9 mouse cellular contexts compared by ENCODE assay signal in the genomic region with DNA sequence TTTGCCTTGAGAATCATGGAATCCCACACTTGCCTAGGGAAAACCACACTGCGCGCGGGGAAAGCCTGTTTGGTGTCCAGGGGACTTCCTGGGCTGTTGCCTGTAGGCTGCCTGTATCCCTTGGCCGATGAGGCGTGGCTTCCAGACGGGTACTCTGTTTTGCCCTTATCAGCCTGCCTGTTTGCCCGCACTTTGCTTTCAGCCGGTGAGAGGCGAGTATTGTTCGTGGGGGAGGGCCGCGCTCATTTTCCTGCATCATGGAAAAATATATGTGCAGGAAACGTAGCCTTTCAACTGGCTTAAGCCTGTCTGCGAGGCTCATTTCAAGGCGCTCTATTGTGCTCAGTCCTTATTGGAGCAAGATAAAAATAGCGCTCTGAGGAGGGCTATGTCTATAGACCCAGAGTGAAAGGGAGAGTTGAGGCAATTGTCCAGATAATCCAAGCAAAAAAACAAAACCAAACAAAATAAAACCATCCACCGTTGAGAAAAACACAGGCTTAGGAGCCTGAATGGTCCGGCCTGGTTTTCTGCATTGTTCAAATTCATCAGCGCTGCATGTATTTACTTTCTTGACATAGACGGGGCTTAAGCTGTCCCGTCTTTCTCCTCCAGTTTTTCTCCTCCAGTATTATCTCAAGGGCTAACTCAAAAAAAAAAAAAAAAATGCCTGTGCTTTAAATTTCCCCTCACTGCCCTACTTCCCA.
DNase-seq lines count a peak whose midpoint lies in the region; ATAC-seq and TF ChIP-seq lines count a peak whose summit lies in the region.
"Had no signal": no experiment of that assay in that cellular context is flagged by ENCODE, and none has a peak within 500 bp of the region (broad histone marks: within the 10 kb centered on the region; RNA-seq: fewer than 3 reads in every experiment).

No protein-coding gene starts in this region.

- no peak overlapping the region for H3K9ac ChIP-seq in hindbrain, postnatal 0 days (replicated peaks; ENCODE audit: low read length)
- no peak overlapping the region for H3K9ac ChIP-seq in lung, embryonic 15.5 days

- ATAC-seq in hindbrain, postnatal 0 days = 0 out of 2 replicates have a peak, but pooled peaks have one; percentile 21
- ATAC-seq in lung, embryonic 15.5 days (ENCODE audit: borderline replicate concordance, extremely low read depth, low FRiP score, low TSS enrichment) = no peak; the same call in 1 of the 2 replicates

- peak overlapping the region; percentile 47 for H3K4me3 ChIP-seq in testis, adult 2 months (ENCODE audit: control insufficient read depth, low read depth, low read length)
- H3K4me3 ChIP-seq in hindbrain, postnatal 0 days (ENCODE audit: low read length) = 0 out of 2 replicates have a peak overlapping the region, but pooled peaks have one; percentile 1
- no peak overlapping the region for H3K4me3 ChIP-seq in lung, embryonic 15.5 days
- H3K4me3 ChIP-seq in limb, embryonic 10.5 days = no peak overlapping the region
- H3K4me3 ChIP-seq: erythroblast, embryonic 14.5 days had no signal

- no peak for TF ChIP-seq POLR2A in testis, adult 2 months (IDR thresholded peaks at IDR 0.05; ENCODE audit: control insufficient read depth, low read depth, low read length)

- no peaks in the 10 kb centered on the region for H3K36me3 ChIP-seq in testis, adult 2 months (ENCODE audit: control insufficient read depth, insufficient read depth, low read length)
- no peaks in the 10 kb centered on the region for H3K36me3 ChIP-seq in hindbrain, postnatal 0 days (ENCODE audit: insufficient read depth, low read length)
- H3K36me3 ChIP-seq in lung, embryonic 15.5 days = no peaks in the 10 kb centered on the region
- H3K36me3 ChIP-seq in limb, embryonic 10.5 days = no peaks in the 10 kb centered on the region

- H3K4me1 ChIP-seq in testis, adult 2 months (ENCODE audit: control insufficient read depth, insufficient read depth, low read length) = no peaks in the 10 kb centered on the region
- no peaks in the 10 kb centered on the region for H3K4me1 ChIP-seq in hindbrain, postnatal 0 days (ENCODE audit: insufficient read depth, low read length)
- no peaks in the 10 kb centered on the region for H3K4me1 ChIP-seq in lung, embryonic 15.5 days
- no peaks in the 10 kb centered on the region; the same call in 1 of the 2 replicates for H3K4me1 ChIP-seq in limb, embryonic 10.5 days

- peak overlapping the region; percentile 20; the same call in 1 of the 2 replicates for H3K4me2 ChIP-seq in hindbrain, postnatal 0 days (ENCODE audit: low read depth, low read length)
- peak overlapping the region; percentile 34 for H3K4me2 ChIP-seq in lung, embryonic 15.5 days

- H3K27me3 ChIP-seq in testis, adult 2 months (ENCODE audit: control insufficient read depth, insufficient read depth, low read length) = no peaks in the 10 kb centered on the region
- no peaks in the 10 kb centered on the region for H3K27me3 ChIP-seq in hindbrain, postnatal 0 days (ENCODE audit: insufficient read depth, low read length)
- H3K27me3 ChIP-seq in lung, embryonic 15.5 days = no peaks in the 10 kb centered on the region
- no peaks in the 10 kb centered on the region for H3K27me3 ChIP-seq in limb, embryonic 10.5 days (ENCODE audit: low read depth, poor library complexity, severe bottlenecking)

- TF ChIP-seq CTCF in testis, adult 2 months (IDR thresholded peaks at IDR 0.05; ENCODE audit: control insufficient read depth, insufficient read depth, insufficient replicate concordance, low read depth, low read length) = no peak
- TF ChIP-seq CTCF in hindbrain, postnatal 0 days (IDR thresholded peaks at IDR 0.05; ENCODE audit: low read depth) = no peak

- 59% methylated on average over 21 of the region's 21 CpGs for WGBS in hindbrain, postnatal 0 days
- 52% methylated on average over 21 of the region's 21 CpGs for WGBS in lung, embryonic 15.5 days
- WGBS in limb, embryonic 10.5 days = 91% methylated on average over 21 of the region's 21 CpGs

- H3K27ac ChIP-seq in testis, adult 2 months (ENCODE audit: control insufficient read depth, insufficient read depth, low read depth, low read length) = no peak overlapping the region
- H3K27ac ChIP-seq in hindbrain, postnatal 0 days = no peak overlapping the region
- H3K27ac ChIP-seq in lung, embryonic 15.5 days = peak overlapping the region; percentile 42
- H3K27ac ChIP-seq in limb, embryonic 10.5 days = no peak overlapping the region

- DNase-seq in testis, postnatal 10 days (ENCODE audit: low spot score) = no peak
- no peak for DNase-seq in hindbrain, postnatal 0 days (ENCODE audit: low spot score)
- no peak for DNase-seq in gastrocnemius, postnatal 4 days (ENCODE audit: low spot score in 2 of 2)
- DNase-seq in urinary bladder, adult 2 months (ENCODE audit: low spot score) = no peak
- DNase-seq in urinary bladder, postnatal 10 days (ENCODE audit: low spot score) = no peak
- DNase-seq in limb, embryonic 10.5 days (ENCODE audit: low spot score) = no peak

- H3K9me3 ChIP-seq in hindbrain, postnatal 0 days (ENCODE audit: low read length) = no peaks in the 10 kb centered on the region
- H3K9me3 ChIP-seq in lung, embryonic 15.5 days = no peaks in the 10 kb centered on the region
- H3K9me3 ChIP-seq in limb, embryonic 10.5 days (replicated peaks) = no peaks in the 10 kb centered on the region

Comparison
In these comparisons a context has a peak if more than half of its experiments do, and no peak if none do; other contexts are left out.
1. H3K4me3 ChIP-seq: peak in testis, adult 2 months (single experiment) and hindbrain, postnatal 0 days (single experiment); none in lung, embryonic 15.5 days (single experiment) and limb, embryonic 10.5 days (single experiment).